12 mouse cellular contexts compared by ENCODE assay signal in genomic region chr12:33719063-33719462, GRCm38 (mm10).
A peak's percentile ranks its signal among the peaks of the same experiment; 100 is the strongest.
DNase-seq lines count a peak whose midpoint lies in the region; ATAC-seq and TF ChIP-seq lines count a peak whose summit lies in the region.
"Had no signal": no experiment of that assay in that cellular context is flagged by ENCODE, and none has a peak within 500 bp of the region (broad histone marks: within the 10 kb centered on the region; RNA-seq: fewer than 3 reads in every experiment).

No protein-coding gene starts in this region.

- ATAC-seq in heart, embryonic 12.5 days (ENCODE audit: insufficient number of reproducible peaks, low FRiP score), result no peak
- ATAC-seq in lung, embryonic 16.5 days (ENCODE audit: low read depth), result peak; percentile 52; the same call in 1 of the 2 replicates
- no peak for ATAC-seq in lung, postnatal 0 days
- ATAC-seq: inflammation-experienced regulatory T-cells, adult 6 months had no signal

- no peak overlapping the region for H3K4me3 ChIP-seq in heart, embryonic 12.5 days
- no peak overlapping the region for H3K4me3 ChIP-seq in lung, embryonic 16.5 days (ENCODE audit: low read length)
- no peak overlapping the region for H3K4me3 ChIP-seq in lung, postnatal 0 days (ENCODE audit: low read depth, low read length)
- H3K4me3 ChIP-seq: forebrain, embryonic 10.5 days; liver, embryonic 13.5 days had no signal

- TF ChIP-seq CTCF in lung, postnatal 0 days (IDR thresholded peaks at IDR 0.05), result no peak

- peaks cover 7% of the 10 kb centered on the region for H3K4me1 ChIP-seq in heart, embryonic 12.5 days (replicated peaks)
- H3K4me1 ChIP-seq in lung, embryonic 16.5 days (replicated peaks; ENCODE audit: control insufficient read depth, insufficient read depth, low read length), result peaks cover 7% of the 10 kb centered on the region
- H3K4me1 ChIP-seq in lung, postnatal 0 days (ENCODE audit: insufficient read depth, low read depth, low read length), result no peaks in the 10 kb centered on the region
- H3K4me1 ChIP-seq: liver, embryonic 13.5 days had no signal

- no peaks in the 10 kb centered on the region for H3K36me3 ChIP-seq in heart, embryonic 12.5 days
- H3K36me3 ChIP-seq in lung, embryonic 16.5 days (ENCODE audit: control insufficient read depth, insufficient read depth, low read length), result no peaks in the 10 kb centered on the region
- H3K36me3 ChIP-seq in lung, postnatal 0 days (ENCODE audit: insufficient read depth, low read length), result no peaks in the 10 kb centered on the region
- H3K36me3 ChIP-seq: forebrain, embryonic 10.5 days; liver, embryonic 13.5 days had no signal

- no peak overlapping the region for H3K27ac ChIP-seq in heart, embryonic 12.5 days (ENCODE audit: poor library complexity, severe bottlenecking)
- no peak overlapping the region for H3K27ac ChIP-seq in lung, embryonic 16.5 days (ENCODE audit: low read length)
- no peak overlapping the region for H3K27ac ChIP-seq in lung, postnatal 0 days (ENCODE audit: low read length)
- H3K27ac ChIP-seq: forebrain, embryonic 10.5 days; liver, embryonic 13.5 days had no signal

- peak; percentile 6 for DNase-seq in heart, adult 8-10 months (ENCODE audit: low spot score)
- DNase-seq in lung, adult 18-20 months, result no peak
- peak; percentile 5 for DNase-seq in fibroblast of lung, adult 2 months (ENCODE audit: low read depth)
- DNase-seq in lung, postnatal 0 days (ENCODE audit: low spot score), result peak; percentile 31
- no peak for DNase-seq in thymus, postnatal 4 days
- DNase-seq in ovary, postnatal 36 days (ENCODE audit: low spot score), result no peak
- DNase-seq: layer of hippocampus, adult 9-11 months; liver, embryonic 13.5 days had no signal

- no peaks in the 10 kb centered on the region for H3K27me3 ChIP-seq in heart, embryonic 12.5 days (replicated peaks)
- no peaks in the 10 kb centered on the region for H3K27me3 ChIP-seq in lung, embryonic 16.5 days (ENCODE audit: control insufficient read depth, insufficient read depth, low read depth, low read length)
- no peaks in the 10 kb centered on the region for H3K27me3 ChIP-seq in lung, postnatal 0 days (replicated peaks; ENCODE audit: insufficient read depth, low read length)
- H3K27me3 ChIP-seq: liver, embryonic 13.5 days had no signal

- TF ChIP-seq EP300 in lung, postnatal 0 days (IDR thresholded peaks at IDR 0.05), result no peak

- no peak overlapping the region for H3K4me2 ChIP-seq in heart, embryonic 12.5 days
- 0 out of 2 replicates have a peak overlapping the region, but pooled peaks have one; percentile 1 for H3K4me2 ChIP-seq in lung, embryonic 16.5 days (ENCODE audit: low read depth, low read length)
- H3K4me2 ChIP-seq in lung, postnatal 0 days (replicated peaks; ENCODE audit: low read depth, low read length), result no peak overlapping the region
- H3K4me2 ChIP-seq: liver, embryonic 13.5 days had no signal

- no peaks in the 10 kb centered on the region for H3K9me3 ChIP-seq in heart, embryonic 12.5 days (replicated peaks)
- no peaks in the 10 kb centered on the region for H3K9me3 ChIP-seq in lung, embryonic 16.5 days (ENCODE audit: control insufficient read depth, low read length)
- no peaks in the 10 kb centered on the region for H3K9me3 ChIP-seq in lung, postnatal 0 days (ENCODE audit: low read length)
- H3K9me3 ChIP-seq: forebrain, embryonic 10.5 days; liver, embryonic 13.5 days had no signal

- 50% methylated on average over 7 of the region's 7 CpGs for WGBS in heart, embryonic 12.5 days
- WGBS in lung, embryonic 16.5 days, result 24% methylated on average over 7 of the region's 7 CpGs
- WGBS in lung, postnatal 0 days, result 32% methylated on average over 7 of the region's 7 CpGs

- H3K9ac ChIP-seq in heart, embryonic 12.5 days, result no peak overlapping the region
- H3K9ac ChIP-seq in lung, embryonic 16.5 days (ENCODE audit: low read length), result no peak overlapping the region
- no peak overlapping the region for H3K9ac ChIP-seq in lung, postnatal 0 days (replicated peaks; ENCODE audit: low read depth)
- H3K9ac ChIP-seq: liver, embryonic 13.5 days had no signal

Comparison
In these comparisons a context has a peak if more than half of its experiments do, and no peak if none do; other contexts are left out.
1. DNase-seq: peak in heart, adult 8-10 months (single experiment), fibroblast of lung, adult 2 months (single experiment) and lung, postnatal 0 days (single experiment); none in lung, adult 18-20 months (0 of 2), thymus, postnatal 4 days (single experiment) and ovary, postnatal 36 days (single experiment).